Mouse (Mus musculus) testis, adult 2 months (tissue): Measurements from ENCODE around the gene Dennd6b.

Experiments
- CTCF ChIP-seq: fragments of 200-500 bp; IDR thresholded peaks from 2 replicates; pipeline ENCODE4 v1.5.1; 2012; ENCODE audit warnings: low read depth, mild to moderate bottlenecking, inconsistent platforms, low read length, moderate library complexity; ENCODE audit not compliant: control insufficient read depth, insufficient read depth, insufficient replicate concordance
- POLR2A ChIP-seq: fragments of 200-500 bp; IDR thresholded peaks from 2 replicates; pipeline ENCODE4 v1.6.1; 2012; ENCODE audit warnings: low read depth, mild to moderate bottlenecking, inconsistent platforms, low read length, moderate library complexity; ENCODE audit not compliant: control insufficient read depth

GRCm38 (mm10) chr15:89215611-89216233, 19.4 kb upstream of the Dennd6b start:
- no peak for TF ChIP-seq POLR2A
- TF ChIP-seq CTCF = no peak
